Mouse (Mus musculus): ENCODE data around the gene Krt36. TPM values are rescaled to one million over a fixed set of nuclear protein-coding genes. Genes with fewer than 3 reads are reported as not detected.

Krt36 gene
- polyA plus RNA-seq, 1 experiment from 2014 or later, result not detected

DNA sequence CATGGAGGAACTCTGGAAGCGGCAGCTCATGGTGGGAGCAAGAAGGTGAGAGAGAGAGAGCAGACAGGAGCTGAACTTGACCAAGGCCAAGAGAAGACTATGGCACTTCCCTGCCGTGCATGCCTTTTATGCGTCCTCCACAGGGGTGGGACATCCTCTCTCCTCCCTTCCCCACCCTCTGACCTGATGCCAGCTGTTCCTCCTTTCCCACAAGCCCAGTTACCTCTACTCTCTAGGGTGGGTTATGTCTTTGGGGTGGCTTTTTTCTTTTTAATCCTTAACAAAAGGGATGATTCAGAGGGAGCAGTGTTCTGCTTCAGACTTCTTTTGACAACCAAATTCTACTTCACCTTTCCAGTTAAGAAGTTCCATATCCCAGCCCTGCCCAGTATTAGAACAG is 16.0 kb upstream of the Krt36 start, which contains the start of gene Krt13:
TSS of gene Krt13 (minus strand) at position 101 of the 400 bp plus-strand sequence.
- no peak within 1 kb of the TSS for H3K27ac ChIP-seq
- no peak for ATAC-seq (replicated peaks)
- H3K9ac ChIP-seq, result no peak within 1 kb of the TSS
- no peaks in the 10 kb centered on the region for H3K36me3 ChIP-seq (replicated peaks)
- H3K4me2 ChIP-seq, result no peak within 1 kb of the TSS
- H3K4me3 ChIP-seq, result no peak within 1 kb of the TSS
- no peaks in the 10 kb centered on the region for H3K27me3 ChIP-seq (replicated peaks)
- H3K9me3 ChIP-seq, result no peaks in the 10 kb centered on the region
- whole genome bisulfite sequencing, result 81% methylated on average over 3 of the region's 3 CpGs
- no peaks in the 10 kb centered on the region for H3K4me1 ChIP-seq

DNA sequence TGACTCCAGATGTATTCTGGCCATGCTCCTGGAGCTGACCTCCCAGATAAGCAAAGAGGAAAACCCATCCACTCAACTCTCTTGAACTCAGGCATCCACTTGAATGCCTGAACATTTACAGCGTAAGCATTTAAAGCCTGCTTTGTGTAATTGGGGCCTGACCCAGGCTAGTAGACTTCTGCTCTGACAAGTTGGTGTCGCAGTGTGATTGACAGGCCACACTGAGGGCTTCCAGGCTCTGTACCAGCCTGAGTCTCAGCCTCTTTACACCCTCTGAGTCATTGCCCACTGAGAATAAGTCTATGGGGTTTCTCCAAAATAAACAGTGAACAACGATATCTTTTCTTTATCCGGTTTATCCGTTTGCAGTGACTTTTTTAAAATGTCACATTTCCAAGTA is 14.9 kb upstream of the Krt36 start:
- H3K27me3 ChIP-seq (replicated peaks), result no peaks in the 10 kb centered on the region
- 89% methylated on average over 5 of the region's 5 CpGs for WGBS

DNA sequence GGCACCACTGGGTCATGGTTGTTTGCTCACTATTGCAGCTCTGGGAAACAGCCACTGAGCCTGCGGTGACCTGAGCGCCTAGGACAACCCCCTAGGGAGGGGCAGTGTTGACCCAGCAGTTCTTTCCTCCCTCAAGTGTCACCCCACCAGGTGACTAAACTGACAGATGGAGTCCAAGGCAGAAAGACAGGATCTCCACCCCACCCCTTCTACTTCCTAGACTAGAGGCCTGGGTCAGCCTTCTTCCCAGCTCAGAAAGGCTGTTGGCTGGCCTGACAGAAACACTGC is 8.3 kb upstream of the Krt36 start:
- no peak overlapping the region for H3K4me3 ChIP-seq
- H3K4me1 ChIP-seq, result no peaks in the 10 kb centered on the region
- no peak overlapping the region for H3K4me2 ChIP-seq
- no peak overlapping the region for H3K27ac ChIP-seq
- no peak for ATAC-seq (replicated peaks)
- H3K9me3 ChIP-seq, result no peaks in the 10 kb centered on the region
- WGBS, result 78% methylated on average over 2 of the region's 2 CpGs
- H3K36me3 ChIP-seq (replicated peaks), result no peaks in the 10 kb centered on the region
- no peak overlapping the region for H3K9ac ChIP-seq
- H3K27me3 ChIP-seq (replicated peaks), result no peaks in the 10 kb centered on the region

More for the DNA sequence above, 14.9 kb upstream of the Krt36 start:
- H3K9ac ChIP-seq, result no peak overlapping the region
- no peak for ATAC-seq (replicated peaks)
- no peaks in the 10 kb centered on the region for H3K4me1 ChIP-seq
- no peak overlapping the region for H3K27ac ChIP-seq
- no peak overlapping the region for H3K4me2 ChIP-seq
- H3K4me3 ChIP-seq, result no peak overlapping the region
- H3K9me3 ChIP-seq, result no peaks in the 10 kb centered on the region
- H3K36me3 ChIP-seq (replicated peaks), result no peaks in the 10 kb centered on the region

DNA sequence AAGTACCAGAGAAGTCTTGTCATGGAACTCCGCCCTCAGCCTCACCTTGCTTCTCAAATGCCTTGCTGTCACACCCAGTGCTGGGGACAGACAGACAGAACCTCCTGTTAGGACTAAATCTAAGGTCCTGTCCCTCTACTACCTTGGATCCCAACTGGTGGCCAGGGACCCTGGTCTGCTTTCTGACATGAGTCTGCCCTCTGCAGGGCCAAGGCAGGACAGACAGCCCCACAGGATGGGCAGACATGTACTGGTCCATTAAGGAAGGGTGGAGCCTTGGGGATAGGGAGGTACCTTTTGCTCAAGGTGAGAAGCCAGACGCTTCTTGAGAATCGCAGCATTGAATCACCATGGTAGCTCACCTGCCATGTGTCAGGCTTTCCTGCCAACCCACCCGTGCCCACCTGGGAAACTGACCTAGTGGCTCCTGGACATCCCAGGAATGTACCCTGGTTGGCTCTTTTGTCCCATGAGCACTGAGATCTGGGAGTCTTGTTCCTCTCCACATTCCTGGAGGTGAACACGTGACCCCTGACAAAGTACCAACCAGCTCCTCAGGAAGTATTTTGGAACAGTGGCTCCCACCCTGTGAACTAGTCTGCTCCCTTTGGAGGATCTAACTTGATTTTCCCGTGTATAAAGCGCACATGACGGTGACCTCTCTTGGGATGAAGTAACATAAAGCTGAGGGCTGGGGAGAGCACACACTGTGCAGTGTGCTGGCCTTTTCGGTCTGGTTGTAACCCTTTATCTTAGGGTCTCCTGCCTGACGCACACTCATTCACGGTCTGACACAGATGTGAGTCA is 7.7 kb upstream of the Krt36 start:
- Histone ChIP-seq H3K27ac (no peak overlapping the region), H3K4me2 (no peak overlapping the region), H3K9ac (no peak overlapping the region), H3K4me1 (no peaks in the 10 kb centered on the region), H3K27me3 (replicated peaks) (no peaks in the 10 kb centered on the region), H3K36me3 (replicated peaks) (no peaks in the 10 kb centered on the region), H3K9me3 (no peaks in the 10 kb centered on the region), H3K4me3 (no peak overlapping the region)
- WGBS, result 86% methylated on average over 11 of the region's 11 CpGs
- no peak for ATAC-seq (replicated peaks)

DNA sequence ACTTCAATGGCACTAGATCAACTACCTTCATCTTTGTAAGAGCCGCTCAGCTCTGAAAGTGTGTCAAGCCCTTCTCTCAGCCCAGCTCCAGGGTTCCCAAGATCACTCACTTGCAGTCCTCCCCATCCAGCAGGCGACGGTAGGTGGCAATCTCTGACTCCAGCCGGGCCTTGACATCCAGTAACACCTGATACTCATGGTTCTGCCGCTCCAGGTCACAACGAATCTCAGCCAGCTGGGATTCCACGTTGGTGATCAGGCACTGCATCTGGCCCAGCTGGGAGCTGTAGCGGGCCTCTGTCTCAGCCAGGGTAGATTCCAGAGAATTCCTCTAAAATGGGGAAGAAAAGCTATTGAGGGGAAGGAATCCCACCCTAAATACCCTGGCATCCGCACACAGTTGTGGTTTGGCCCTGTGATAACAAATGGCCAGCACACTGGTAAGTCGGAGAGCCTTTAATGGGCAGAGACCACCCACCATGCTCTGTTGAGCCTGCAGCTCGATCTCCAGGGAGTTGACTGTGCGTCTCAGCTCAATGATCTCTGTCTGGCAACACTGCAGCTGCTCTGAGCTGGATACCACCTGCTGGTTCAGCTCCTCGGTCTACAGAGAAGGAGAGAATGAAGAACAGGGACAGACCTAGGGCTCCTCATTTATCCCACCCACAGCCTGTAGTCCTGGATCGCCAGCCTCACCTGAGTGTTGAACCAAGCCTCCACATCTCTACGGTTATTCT is 2.6 kb downstream of the Krt36 start:
- Histone ChIP-seq H3K9me3 (no peaks in the 10 kb centered on the region), H3K9ac (no peak overlapping the region), H3K4me2 (no peak overlapping the region), H3K4me1 (no peaks in the 10 kb centered on the region), H3K27ac (no peak overlapping the region), H3K27me3 (replicated peaks) (no peaks in the 10 kb centered on the region), H3K4me3 (no peak overlapping the region), H3K36me3 (replicated peaks) (no peaks in the 10 kb centered on the region)
- 64% methylated on average over 15 of the region's 15 CpGs for WGBS
- no peak for ATAC-seq (replicated peaks)

DNA sequence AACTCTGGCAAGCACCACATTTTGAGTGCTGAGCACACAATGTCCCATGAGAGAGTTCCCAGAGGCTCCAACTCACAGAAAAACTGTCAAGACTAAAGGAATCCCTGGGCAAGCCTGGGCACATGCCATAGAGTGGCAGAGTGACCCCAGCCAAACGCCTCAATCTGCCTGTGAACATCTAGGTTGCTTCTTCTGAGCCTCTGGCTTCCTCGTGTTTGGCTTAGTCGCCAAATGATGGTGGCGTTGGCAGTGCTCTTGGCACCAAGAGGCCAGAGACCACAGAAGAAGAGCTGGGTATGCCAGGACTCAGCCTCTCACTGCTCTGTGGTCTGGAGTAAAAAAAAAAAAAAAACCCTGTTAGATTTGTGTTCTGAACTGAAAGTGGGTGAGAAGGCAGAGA is 5.0 kb downstream of the Krt36 start:
- Histone ChIP-seq H3K36me3 (replicated peaks) (no peaks in the 10 kb centered on the region), H3K9me3 (no peaks in the 10 kb centered on the region), H3K27me3 (replicated peaks) (no peaks in the 10 kb centered on the region), H3K4me2 (no peak overlapping the region), H3K27ac (no peak overlapping the region), H3K4me3 (no peak overlapping the region), H3K4me1 (no peaks in the 10 kb centered on the region), H3K9ac (no peak overlapping the region)
- ATAC-seq (replicated peaks), result no peak
- 88% methylated on average over 4 of the region's 4 CpGs for WGBS

DNA sequence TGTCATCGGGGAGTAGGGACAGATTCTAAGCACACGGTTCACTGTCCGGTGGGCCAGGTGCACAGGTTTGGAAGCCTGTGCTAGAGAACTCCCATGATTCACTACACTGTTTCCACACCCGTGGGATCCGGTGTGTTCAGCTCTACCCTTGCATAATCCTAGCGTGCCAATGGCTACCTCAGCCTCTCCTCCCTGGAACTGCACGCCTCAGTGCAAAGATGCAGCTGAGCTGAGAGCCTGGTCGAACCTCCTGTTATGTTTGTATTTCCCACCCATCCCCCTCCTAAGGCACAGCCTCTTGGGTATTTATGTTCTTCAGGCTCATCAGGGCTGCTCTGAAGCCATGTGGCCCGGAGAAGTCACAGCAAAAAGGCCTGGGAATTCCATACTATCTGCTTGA is 7.6 kb downstream of the Krt36 start:
- no peak for ATAC-seq (replicated peaks)
- Histone ChIP-seq H3K4me1 (no peaks in the 10 kb centered on the region), H3K36me3 (replicated peaks) (no peaks in the 10 kb centered on the region), H3K4me3 (no peak overlapping the region), H3K9me3 (no peaks in the 10 kb centered on the region), H3K27me3 (replicated peaks) (no peaks in the 10 kb centered on the region), H3K9ac (no peak overlapping the region), H3K4me2 (no peak overlapping the region), H3K27ac (no peak overlapping the region)
- 70% methylated on average over 9 of the region's 9 CpGs for WGBS

DNA sequence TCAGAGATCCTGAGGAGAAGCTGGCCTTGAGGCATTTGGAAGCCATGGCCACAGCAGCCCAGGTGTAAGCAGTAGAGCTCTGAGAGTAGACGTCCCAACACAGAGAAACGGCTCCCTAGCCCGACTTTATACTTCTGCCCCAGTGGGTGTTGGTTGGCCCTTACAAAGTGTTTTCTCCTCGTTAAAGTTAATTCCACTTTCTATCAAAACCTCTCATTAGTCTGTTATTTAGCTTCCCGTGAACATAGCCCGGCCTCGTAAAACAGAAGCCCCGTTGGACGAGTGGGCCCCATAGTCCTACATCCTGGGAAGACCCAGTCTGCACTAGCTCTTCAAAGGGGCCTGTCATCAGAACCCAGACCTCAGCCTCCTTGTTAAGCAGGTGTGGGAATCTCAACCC is 9.3 kb downstream of the Krt36 start, which contains the start of gene Krt35:
TSS of gene Krt35 (minus strand) at position 101 of the 400 bp plus-strand sequence.
- H3K27me3 ChIP-seq (replicated peaks), result no peaks in the 10 kb centered on the region
- H3K36me3 ChIP-seq (replicated peaks), result no peaks in the 10 kb centered on the region
- H3K9ac ChIP-seq, result no peak within 1 kb of the TSS
- WGBS, result 84% methylated on average over 9 of the region's 9 CpGs
- no peak within 1 kb of the TSS for H3K27ac ChIP-seq
- no peak for ATAC-seq (replicated peaks)
- H3K4me1 ChIP-seq, result no peaks in the 10 kb centered on the region
- H3K9me3 ChIP-seq, result no peaks in the 10 kb centered on the region
- H3K4me3 ChIP-seq, result no peak within 1 kb of the TSS
- no peak within 1 kb of the TSS for H3K4me2 ChIP-seq

DNA sequence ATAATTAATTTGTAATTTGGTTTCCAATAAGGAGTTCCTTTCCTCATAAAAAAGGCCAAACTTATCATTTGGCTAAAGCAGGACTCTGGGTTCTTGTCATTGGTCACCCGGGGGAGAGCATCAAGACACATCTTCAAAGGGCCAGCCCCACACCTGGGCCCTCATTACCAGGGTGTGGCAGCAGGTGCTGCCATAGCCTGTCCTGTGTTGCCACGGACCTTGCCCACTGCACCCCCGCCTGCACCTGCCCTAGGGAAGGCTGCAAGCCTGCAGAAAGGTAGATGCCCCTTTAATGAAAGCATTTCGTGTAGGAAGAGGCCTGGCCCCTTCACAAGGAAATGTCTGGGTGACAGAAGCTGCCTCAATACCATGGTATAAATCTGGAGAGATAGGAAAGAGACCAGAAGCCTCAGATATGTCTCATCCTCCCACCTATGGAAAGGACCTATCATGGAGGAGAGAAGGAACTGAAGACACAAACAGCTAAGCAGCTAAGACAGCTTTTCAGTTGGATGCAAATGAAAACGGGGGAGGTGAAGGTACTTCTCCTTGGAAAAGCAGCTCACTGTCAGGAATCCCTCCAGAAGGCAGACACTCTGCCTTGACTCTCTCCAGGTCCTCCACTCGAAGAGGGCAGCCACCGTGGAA is 16.9 kb downstream of the Krt36 start:
- no peak overlapping the region for H3K4me3 ChIP-seq
- no peaks in the 10 kb centered on the region for H3K27me3 ChIP-seq (replicated peaks)
- H3K9ac ChIP-seq, result no peak overlapping the region
- no peak overlapping the region for H3K4me2 ChIP-seq
- no peak for ATAC-seq (replicated peaks)
- WGBS, result 72% methylated on average over 7 of the region's 7 CpGs
- no peaks in the 10 kb centered on the region for H3K9me3 ChIP-seq
- H3K27ac ChIP-seq, result no peak overlapping the region
- no peaks in the 10 kb centered on the region for H3K36me3 ChIP-seq (replicated peaks)
- no peaks in the 10 kb centered on the region for H3K4me1 ChIP-seq

DNA sequence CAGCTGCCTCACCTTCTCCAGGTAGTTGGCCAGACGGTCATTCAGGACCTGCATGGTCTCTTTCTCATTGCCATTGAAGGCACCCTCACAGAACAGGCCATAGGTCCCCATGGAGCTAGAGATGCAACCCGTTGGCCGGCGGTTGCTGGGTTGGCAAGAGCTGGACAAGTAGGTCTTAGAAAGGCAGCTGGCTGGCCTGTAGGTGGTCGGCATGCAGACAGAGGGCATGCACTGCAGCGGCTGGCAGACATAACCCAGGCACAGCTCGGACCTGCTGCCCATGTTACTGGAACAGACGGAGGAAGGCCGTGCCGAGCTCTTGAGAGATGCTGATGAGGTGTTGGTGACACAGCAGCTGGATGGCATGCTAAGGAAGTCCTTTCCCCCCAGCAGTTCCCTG is 17.6 kb downstream of the Krt36 start, which contains the start of gene Krt32:
TSS of gene Krt32 (minus strand) at position 366 of the 400 bp plus-strand sequence.
- Histone ChIP-seq H3K4me2 (no peak within 1 kb of the TSS), H3K27ac (no peak within 1 kb of the TSS), H3K9me3 (no peaks in the 10 kb centered on the region), H3K4me3 (no peak within 1 kb of the TSS), H3K36me3 (replicated peaks) (no peaks in the 10 kb centered on the region), H3K27me3 (replicated peaks) (no peaks in the 10 kb centered on the region), H3K9ac (no peak within 1 kb of the TSS), H3K4me1 (no peaks in the 10 kb centered on the region)
- ATAC-seq (replicated peaks), result no peak
- 96% methylated on average over 10 of the region's 10 CpGs for WGBS

DNA sequence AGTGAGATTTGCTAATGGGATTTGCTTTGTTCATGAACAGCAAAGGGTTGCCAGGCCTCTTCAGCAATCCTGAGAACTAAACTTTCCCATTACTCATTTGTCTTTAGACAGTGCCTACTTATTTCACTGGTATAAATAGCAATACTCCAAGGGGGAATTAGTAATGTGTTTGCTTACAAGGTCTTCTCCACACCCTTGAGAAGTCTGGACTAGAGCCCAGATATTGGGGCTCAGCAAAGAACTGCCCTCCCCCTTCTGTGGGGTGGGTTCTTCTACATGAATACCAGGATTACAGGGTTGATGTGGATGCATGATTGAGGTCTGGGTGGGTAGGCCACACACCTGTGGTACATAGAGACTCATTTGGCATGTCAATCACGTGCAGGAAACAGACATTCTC is 31.6 kb downstream of the Krt36 start:
- Histone ChIP-seq H3K4me1 (no peaks in the 10 kb centered on the region), H3K4me3 (no peak overlapping the region), H3K9me3 (no peaks in the 10 kb centered on the region), H3K9ac (no peak overlapping the region), H3K27ac (no peak overlapping the region), H3K27me3 (replicated peaks) (no peaks in the 10 kb centered on the region), H3K36me3 (replicated peaks) (no peaks in the 10 kb centered on the region), H3K4me2 (no peak overlapping the region)
- no peak for ATAC-seq (replicated peaks)
- WGBS, result 63% methylated on average over 1 of the region's 1 CpGs

DNA sequence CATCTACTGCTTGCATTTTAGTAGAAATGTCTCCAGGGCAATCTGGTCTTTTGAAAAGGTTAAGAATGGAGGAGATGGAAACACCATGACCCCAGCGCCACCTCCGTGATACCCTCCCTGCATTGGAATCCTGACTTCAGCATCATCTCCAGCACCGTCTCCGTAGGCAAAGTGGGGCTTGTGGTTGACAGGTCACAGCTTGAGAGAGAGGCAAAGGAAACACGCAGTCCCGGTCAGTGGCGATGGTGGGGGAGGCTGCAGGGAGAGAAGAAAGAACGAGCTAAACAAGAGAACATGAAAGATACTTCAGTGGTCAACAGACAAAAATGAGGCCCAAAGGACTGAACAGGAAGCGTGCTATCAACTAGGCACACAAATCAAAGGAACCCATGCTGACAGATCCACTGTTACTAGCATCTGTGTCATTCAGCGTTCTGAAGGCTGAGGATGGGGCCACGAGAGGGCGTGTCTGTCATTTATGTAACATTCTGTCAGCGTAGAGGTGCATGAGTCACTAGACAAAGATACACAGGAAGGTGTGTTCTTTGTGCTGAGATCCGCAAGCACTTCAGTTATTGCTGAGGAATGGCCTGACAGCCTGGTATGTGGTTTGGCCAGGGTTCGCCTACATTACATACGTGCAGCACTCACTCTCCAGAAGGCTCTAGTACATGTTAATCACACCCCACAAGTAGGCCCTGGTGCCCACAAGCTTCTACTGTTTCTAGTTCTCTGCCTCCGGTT is 38.0 kb downstream of the Krt36 start:
- Histone ChIP-seq H3K4me1 (no peaks in the 10 kb centered on the region), H3K27ac (no peak overlapping the region), H3K9ac (no peak overlapping the region), H3K27me3 (replicated peaks) (no peaks in the 10 kb centered on the region), H3K4me2 (no peak overlapping the region), H3K9me3 (no peaks in the 10 kb centered on the region), H3K4me3 (no peak overlapping the region), H3K36me3 (replicated peaks) (no peaks in the 10 kb centered on the region)
- ATAC-seq (replicated peaks), result no peak
- WGBS, result 86% methylated on average over 17 of the region's 17 CpGs

All from midbrain, embryonic 15.5 days (tissue).